Mouse (Mus musculus) embryo, embryonic 10 days (tissue): ENCODE data around the gene Necap2.

Experiments used
- DNase-seq: peaks from one replicate; pipeline ENCODE4 v3.0.0-alpha.2; 2015; ENCODE audit warnings: low spot score

Necap2 gene

GRCm38 (mm10) chr4:141077681-141078509 is at the start of gene Necap2:
Necap2 (minus strand) TSS chr4:141078357.
- peak; percentile 93 for DNase-seq

- no peak for DNase-seq
Observed at GRCm38 (mm10) chr4:141123065-141123464, 44.9 kb upstream of the Necap2 start.

- DNase-seq = no peak
Observed at GRCm38 (mm10) chr4:141122663-141123062, 44.5 kb upstream of the Necap2 start.

- DNase-seq = peak; percentile 85
Observed at GRCm38 (mm10) chr4:141120700-141121099, 42.5 kb upstream of the Necap2 start.

GRCm38 (mm10) chr4:141118691-141119090 is 40.5 kb upstream of the Necap2 start:
- DNase-seq = no peak

GRCm38 (mm10) chr4:141115398-141115797 is 37.2 kb upstream of the Necap2 start:
- DNase-seq = no peak

- DNase-seq = no peak
Observed at GRCm38 (mm10) chr4:141114521-141114981, 36.4 kb upstream of the Necap2 start.

GRCm38 (mm10) chr4:141113831-141114230 is 35.7 kb upstream of the Necap2 start:
- DNase-seq = no peak

GRCm38 (mm10) chr4:141108196-141108732 is 30.1 kb upstream of the Necap2 start:
- peak; percentile 44 for DNase-seq

- no peak for DNase-seq
Observed at GRCm38 (mm10) chr4:141106526-141107183, 28.5 kb upstream of the Necap2 start.

- DNase-seq = peak; percentile 52
Observed at GRCm38 (mm10) chr4:141101855-141102254, 23.7 kb upstream of the Necap2 start.

- DNase-seq = no peak
Observed at GRCm38 (mm10) chr4:141101291-141101690, 23.1 kb upstream of the Necap2 start.

- DNase-seq = no peak
Observed at GRCm38 (mm10) chr4:141099956-141100355, 21.8 kb upstream of the Necap2 start.

GRCm38 (mm10) chr4:141098935-141099334 is 20.8 kb upstream of the Necap2 start:
- no peak for DNase-seq

GRCm38 (mm10) chr4:141096710-141097109 is 18.6 kb upstream of the Necap2 start:
- DNase-seq = no peak

- no peak for DNase-seq
Observed at GRCm38 (mm10) chr4:141095016-141095415, 16.9 kb upstream of the Necap2 start.

GRCm38 (mm10) chr4:141088714-141089113 is 10.6 kb upstream of the Necap2 start:
- no peak for DNase-seq

- DNase-seq = no peak
Observed at GRCm38 (mm10) chr4:141088033-141088432, 9.9 kb upstream of the Necap2 start, which contains the start of gene Spata21. Spata21 (plus strand) TSS chr4:141088333.

- no peak for DNase-seq
Observed at GRCm38 (mm10) chr4:141086862-141087261, 8.7 kb upstream of the Necap2 start.

- DNase-seq = no peak
Observed at GRCm38 (mm10) chr4:141078510-141079137, 467 bp upstream of the Necap2 start.

GRCm38 (mm10) chr4:141076761-141077506 is 1.2 kb downstream of the Necap2 start:
- no peak for DNase-seq

- no peak for DNase-seq
Observed at GRCm38 (mm10) chr4:141074109-141074508, 4.0 kb downstream of the Necap2 start.
